Mouse (Mus musculus) intestine, embryonic 16.5 days (tissue): ENCODE data around the gene Hivep3. TPM values are rescaled to one million over a fixed set of nuclear protein-coding genes. Genes with fewer than 3 reads are reported as not detected.

Source experiments
- ATAC-seq: fragments of 200-750 bp; cut with Nextera tagmentation; 2 replicates; pipeline ENCODE4 v1.8.0; 2017; ENCODE audit warnings: moderate TSS enrichment, moderate library complexity
- H3K27ac ChIP-seq: fragments of 300-500 bp; sonication (generic); 2 replicates; pipeline ENCODE4 v1.5.1; 2014; ENCODE audit warnings: mild to moderate bottlenecking, low read length
- H3K27me3 ChIP-seq: fragments of 300-500 bp; sonication (generic); replicated peaks from 2 replicates; pipeline ENCODE4 v1.6.1; 2014; ENCODE audit warnings: low read length, control low read depth, mixed read lengths; ENCODE audit not compliant: control insufficient read depth, insufficient read depth
- H3K36me3 ChIP-seq: fragments of 300-500 bp; sonication (generic); 2 replicates; pipeline ENCODE4 v1.6.1; 2014; ENCODE audit warnings: low read length, control low read depth; ENCODE audit not compliant: control insufficient read depth, insufficient read depth
- H3K4me1 ChIP-seq: fragments of 300-500 bp; sonication (generic); 2 replicates; pipeline ENCODE4 v1.6.1; 2014; ENCODE audit warnings: low read length, control low read depth, mixed read lengths; ENCODE audit not compliant: control insufficient read depth, insufficient read depth
- H3K4me2 ChIP-seq: fragments of 300-500 bp; sonication (generic); 2 replicates; pipeline ENCODE4 v1.6.1; 2014; ENCODE audit warnings: low read depth, low read length, control low read depth
- H3K4me3 ChIP-seq: fragments of 300-500 bp; sonication (generic); 2 replicates; pipeline ENCODE4 v1.5.1; 2014; ENCODE audit warnings: mild to moderate bottlenecking, low read length
- H3K9ac ChIP-seq: fragments of 300-500 bp; sonication (generic); 2 replicates; pipeline ENCODE4 v1.6.1; 2014; ENCODE audit warnings: low read depth, low read length
- H3K9me3 ChIP-seq: fragments of 300-500 bp; sonication (generic); 2 replicates; pipeline ENCODE4 v1.6.1; 2016; ENCODE audit warnings: low read length, control low read depth; ENCODE audit not compliant: control insufficient read depth
- WGBS: fragments of 180-500 bp; shearing (Covaris S2); extraction: QIAGEN DNeasy Blood & Tissue Kit; methylation state at CpG from one replicate; pipeline ENCODE4 v1.1.7; 2014; 5-methylcytosine and 5-hydroxymethylcytosine counted together
- polyA plus RNA-seq: library from polyadenylated mRNA; unstranded; fragments of >200 nt; fragmentation: Nextera tagmentation; extraction: Ambion mirVana; gene quantifications from 2 replicates; pipeline ENCODE4 v1.2.1, GENCODE M21; 2015

Hivep3 gene
- polyA plus RNA-seq, 1 experiment from 2014 or later, result 4.4 TPM

GRCm38 (mm10) chr4:120058794-120059193 is 325.2 kb downstream of the Hivep3 start:
- Histone ChIP-seq H3K36me3 (no peaks in the 10 kb centered on the region), H3K9me3 (no peaks in the 10 kb centered on the region), H3K4me1 (no peaks in the 10 kb centered on the region), H3K9ac (no peak overlapping the region), H3K27me3 (no peaks in the 10 kb centered on the region), H3K27ac (no peak overlapping the region), H3K4me3 (no peak overlapping the region), H3K4me2 (no peak overlapping the region)
- ATAC-seq, result no peak
- WGBS, result 70% methylated on average over 10 of the region's 10 CpGs

GRCm38 (mm10) chr4:120061727-120062126 is 328.1 kb downstream of the Hivep3 start:
- Histone ChIP-seq H3K4me2 (no peak overlapping the region), H3K36me3 (no peaks in the 10 kb centered on the region), H3K9ac (no peak overlapping the region), H3K4me3 (no peak overlapping the region), H3K27ac (no peak overlapping the region), H3K4me1 (no peaks in the 10 kb centered on the region), H3K9me3 (no peaks in the 10 kb centered on the region), H3K27me3 (no peaks in the 10 kb centered on the region)
- 86% methylated on average over 6 of the region's 6 CpGs for WGBS
- ATAC-seq, result no peak

GRCm38 (mm10) chr4:120062198-120062597 is 328.6 kb downstream of the Hivep3 start:
- WGBS, result 67% methylated on average over 6 of the region's 6 CpGs

GRCm38 (mm10) chr4:120062754-120063153 is 329.2 kb downstream of the Hivep3 start:
- no peak for ATAC-seq
- Histone ChIP-seq H3K4me1 (no peaks in the 10 kb centered on the region), H3K4me3 (no peak overlapping the region), H3K9ac (no peak overlapping the region), H3K27me3 (no peaks in the 10 kb centered on the region), H3K36me3 (no peaks in the 10 kb centered on the region), H3K27ac (no peak overlapping the region), H3K9me3 (no peaks in the 10 kb centered on the region), H3K4me2 (no peak overlapping the region)
- WGBS, result 89% methylated on average over 11 of the region's 11 CpGs

More at GRCm38 (mm10) chr4:120062198-120062597, 328.6 kb downstream of the Hivep3 start:
- no peaks in the 10 kb centered on the region for H3K4me1 ChIP-seq
- H3K36me3 ChIP-seq, result no peaks in the 10 kb centered on the region
- no peak for ATAC-seq
- H3K4me2 ChIP-seq, result no peak overlapping the region
- H3K27me3 ChIP-seq, result no peaks in the 10 kb centered on the region
- H3K27ac ChIP-seq, result no peak overlapping the region
- no peak overlapping the region for H3K9ac ChIP-seq
- no peaks in the 10 kb centered on the region for H3K9me3 ChIP-seq
- H3K4me3 ChIP-seq, result no peak overlapping the region

GRCm38 (mm10) chr4:120063353-120064124 is 330.0 kb downstream of the Hivep3 start:
- no peaks in the 10 kb centered on the region for H3K4me1 ChIP-seq
- WGBS, result 85% methylated on average over 20 of the region's 20 CpGs
- H3K36me3 ChIP-seq, result no peaks in the 10 kb centered on the region
- ATAC-seq, result no peak
- H3K27me3 ChIP-seq, result no peaks in the 10 kb centered on the region
- H3K9me3 ChIP-seq, result no peaks in the 10 kb centered on the region
- no peak overlapping the region for H3K27ac ChIP-seq
- H3K4me3 ChIP-seq, result no peak overlapping the region
- no peak overlapping the region for H3K4me2 ChIP-seq
- no peak overlapping the region for H3K9ac ChIP-seq

- Histone ChIP-seq H3K4me1 (peaks cover 2% of the 10 kb centered on the region; the same call in 1 of the 2 replicates), H3K27ac (no peak within 1 kb of the TSS), H3K27me3 (no peaks in the 10 kb centered on the region), H3K4me2 (no peak within 1 kb of the TSS), H3K4me3 (no peak within 1 kb of the TSS), H3K9ac (no peak within 1 kb of the TSS), H3K9me3 (no peaks in the 10 kb centered on the region), H3K36me3 (no peaks in the 10 kb centered on the region)
- no peak for ATAC-seq
- 87% methylated on average over 10 of the region's 10 CpGs for WGBS
Observed at GRCm38 (mm10) chr4:120064696-120065095, 331.1 kb downstream of the Hivep3 start, which contains the start of gene AL607142.1. TSS of gene AL607142.1 (plus strand) at chr4:120064996.

- no peak overlapping the region for H3K27ac ChIP-seq
- no peaks in the 10 kb centered on the region for H3K9me3 ChIP-seq
- H3K27me3 ChIP-seq, result no peaks in the 10 kb centered on the region
- H3K4me2 ChIP-seq, result no peak overlapping the region
- WGBS, result 66% methylated on average over 9 of the region's 9 CpGs
- peaks cover 8% of the 10 kb centered on the region; the same call in 1 of the 2 replicates for H3K4me1 ChIP-seq
- H3K36me3 ChIP-seq, result no peaks in the 10 kb centered on the region
- no peak overlapping the region for H3K9ac ChIP-seq
- no peak for ATAC-seq
- H3K4me3 ChIP-seq, result no peak overlapping the region
Observed at GRCm38 (mm10) chr4:120066841-120067591, 333.4 kb downstream of the Hivep3 start.

- Histone ChIP-seq H3K27me3 (no peaks in the 10 kb centered on the region), H3K4me2 (no peak overlapping the region), H3K36me3 (no peaks in the 10 kb centered on the region), H3K4me3 (no peak overlapping the region), H3K27ac (no peak overlapping the region), H3K4me1 (peaks cover 11% of the 10 kb centered on the region; the same call in 1 of the 2 replicates), H3K9ac (no peak overlapping the region), H3K9me3 (no peaks in the 10 kb centered on the region)
- 87% methylated on average over 8 of the region's 8 CpGs for WGBS
- no peak for ATAC-seq
Observed at GRCm38 (mm10) chr4:120067592-120068235, 334.1 kb downstream of the Hivep3 start.

- Histone ChIP-seq H3K27ac (no peak overlapping the region), H3K36me3 (no peaks in the 10 kb centered on the region), H3K4me3 (no peak overlapping the region), H3K27me3 (no peaks in the 10 kb centered on the region), H3K4me1 (peaks cover 14% of the 10 kb centered on the region), H3K4me2 (no peak overlapping the region), H3K9ac (no peak overlapping the region), H3K9me3 (no peaks in the 10 kb centered on the region)
- no peak for ATAC-seq
- WGBS, result 66% methylated on average over 3 of the region's 3 CpGs
Observed at GRCm38 (mm10) chr4:120068883-120069581, 335.4 kb downstream of the Hivep3 start.
